Mouse (Mus musculus): ENCODE results near the gene Znrf4.

GRCm38 (mm10) chr17:56546576-56546975 lies 34.3 kb upstream of the Znrf4 start:
- TF ChIP-seq CTCF (IDR thresholded peaks at IDR 0.05; ENCODE audit: low read depth, low read length) = no peak
- TF ChIP-seq EP300 (IDR thresholded peaks at IDR 0.05; ENCODE audit: insufficient read depth, low read depth, low read length) = no peak
- TF ChIP-seq POLR2A (IDR thresholded peaks at IDR 0.05; ENCODE audit: insufficient read depth, low read length) = no peak
